Mouse (Mus musculus): Measurements from ENCODE around the gene 4930544D05Rik.

GRCm38 (mm10) chr11:70657573-70657972 is 41.9 kb downstream of the 4930544D05Rik start:
- no peak for TF ChIP-seq CTCF (IDR thresholded peaks at IDR 0.05; ENCODE audit: low read depth, low read length)
- no peak for TF ChIP-seq POLR2A (IDR thresholded peaks at IDR 0.05; ENCODE audit: insufficient read depth, low read length)
- no peak for TF ChIP-seq EP300 (IDR thresholded peaks at IDR 0.05; ENCODE audit: insufficient read depth, low read depth, low read length)

Data from ES-Bruce4 (cell line).